Mouse (Mus musculus): ENCODE results near the gene Cbr3. TPM values are rescaled to one million over a fixed set of nuclear protein-coding genes. Genes with fewer than 3 reads are reported as not detected.
"Not testable (repeated sequence)": the region's sequence is repeated elsewhere in the genome, so short reads cannot be mapped to it uniquely, and the experiment has no call there.

Gene Cbr3
- polyA plus RNA-seq, 1 experiment from 2014 or later, result 34.8 TPM

GRCm38 (mm10) chr16:93679165-93679564, 3.9 kb upstream of the Cbr3 start:
- Histone ChIP-seq H3K9ac (ENCODE audit: low read length) (no peak overlapping the region), H3K9me3 (replicated peaks; ENCODE audit: control insufficient read depth, low read length) (no peaks in the 10 kb centered on the region; the same call in 1 of the 2 replicates), H3K4me2 (ENCODE audit: low read depth, low read length) (no peak overlapping the region), H3K27ac (ENCODE audit: low read length) (peak overlapping the region; percentile 64), H3K27me3 (ENCODE audit: control insufficient read depth, insufficient read depth, low read length) (peaks cover 13% of the 10 kb centered on the region; the same call in 1 of the 2 replicates), H3K4me1 (ENCODE audit: control insufficient read depth, insufficient read depth, low read length) (peaks cover 14% of the 10 kb centered on the region), H3K36me3 (ENCODE audit: control insufficient read depth, insufficient read depth, low read length) (no peaks in the 10 kb centered on the region), H3K4me3 (replicated peaks; ENCODE audit: low read length) (no peak overlapping the region)
- 65% methylated on average over 9 of the region's 9 CpGs for WGBS
- ATAC-seq (ENCODE audit: insufficient read depth, low FRiP score), result no peak

GRCm38 (mm10) chr16:93682156-93682688, 793 bp upstream of the Cbr3 start:
- peak overlapping the region; percentile 55 for H3K4me3 ChIP-seq (replicated peaks; ENCODE audit: low read length)
- peaks cover 20% of the 10 kb centered on the region; the same call in 1 of the 2 replicates for H3K27me3 ChIP-seq (ENCODE audit: control insufficient read depth, insufficient read depth, low read length)
- H3K9ac ChIP-seq (ENCODE audit: low read length), result peak overlapping the region; percentile 75; the same call in 1 of the 2 replicates
- H3K27ac ChIP-seq (ENCODE audit: low read length), result peak overlapping the region; percentile 81
- no peaks in the 10 kb centered on the region; the same call in 1 of the 2 replicates for H3K9me3 ChIP-seq (replicated peaks; ENCODE audit: control insufficient read depth, low read length)
- peaks cover 14% of the 10 kb centered on the region for H3K4me1 ChIP-seq (ENCODE audit: control insufficient read depth, insufficient read depth, low read length)
- 0 out of 2 replicates have a peak, but pooled peaks have one; percentile 5 for ATAC-seq (ENCODE audit: insufficient read depth, low FRiP score)
- peak overlapping the region; percentile 91 for H3K4me2 ChIP-seq (ENCODE audit: low read depth, low read length)
- WGBS, result 29% methylated on average over 13 of the region's 13 CpGs
- no peaks in the 10 kb centered on the region for H3K36me3 ChIP-seq (ENCODE audit: control insufficient read depth, insufficient read depth, low read length)

- Histone ChIP-seq H3K9me3 (replicated peaks; ENCODE audit: control insufficient read depth, low read length) (no peaks in the 10 kb centered on the region), H3K36me3 (ENCODE audit: control insufficient read depth, insufficient read depth, low read length) (no peaks in the 10 kb centered on the region), H3K4me3 (replicated peaks; ENCODE audit: low read length) (peak overlapping the region; percentile 55), H3K4me1 (ENCODE audit: control insufficient read depth, insufficient read depth, low read length) (peaks cover 14% of the 10 kb centered on the region), H3K4me2 (ENCODE audit: low read depth, low read length) (peak overlapping the region; percentile 91), H3K27ac (ENCODE audit: low read length) (peak overlapping the region; percentile 81; the same call in 1 of the 2 replicates), H3K9ac (ENCODE audit: low read length) (peak overlapping the region; percentile 75), H3K27me3 (ENCODE audit: control insufficient read depth, insufficient read depth, low read length) (peaks cover 20% of the 10 kb centered on the region; the same call in 1 of the 2 replicates)
- 2% methylated on average over 53 of the region's 53 CpGs for WGBS
- ATAC-seq (ENCODE audit: insufficient read depth, low FRiP score), result no peak
Measured at GRCm38 (mm10) chr16:93683508-93684236, 657 bp downstream of the Cbr3 start.

GRCm38 (mm10) chr16:93684441-93684840, 1.4 kb downstream of the Cbr3 start:
- Histone ChIP-seq H3K27me3 (ENCODE audit: control insufficient read depth, insufficient read depth, low read length) (peaks cover 20% of the 10 kb centered on the region; the same call in 1 of the 2 replicates), H3K27ac (ENCODE audit: low read length) (no peak overlapping the region), H3K9ac (ENCODE audit: low read length) (no peak overlapping the region), H3K4me3 (replicated peaks; ENCODE audit: low read length) (peak overlapping the region; percentile 55), H3K4me1 (ENCODE audit: control insufficient read depth, insufficient read depth, low read length) (peaks cover 14% of the 10 kb centered on the region), H3K9me3 (replicated peaks; ENCODE audit: control insufficient read depth, low read length) (no peaks in the 10 kb centered on the region), H3K4me2 (ENCODE audit: low read depth, low read length) (peak overlapping the region; percentile 91), H3K36me3 (ENCODE audit: control insufficient read depth, insufficient read depth, low read length) (no peaks in the 10 kb centered on the region)
- ATAC-seq (ENCODE audit: insufficient read depth, low FRiP score), result no peak
- 40% methylated on average over 7 of the region's 7 CpGs for WGBS

GRCm38 (mm10) chr16:93685783-93686182, 2.8 kb downstream of the Cbr3 start:
- WGBS, result 92% methylated on average over 3 of the region's 3 CpGs
- H3K36me3 ChIP-seq (ENCODE audit: control insufficient read depth, insufficient read depth, low read length); ATAC-seq (ENCODE audit: insufficient read depth, low FRiP score): not testable (repeated sequence)

GRCm38 (mm10) chr16:93686421-93686820, 3.4 kb downstream of the Cbr3 start:
- Histone ChIP-seq H3K4me1 (ENCODE audit: control insufficient read depth, insufficient read depth, low read length) (peaks cover 14% of the 10 kb centered on the region), H3K27me3 (ENCODE audit: control insufficient read depth, insufficient read depth, low read length) (peaks cover 17% of the 10 kb centered on the region; the same call in 1 of the 2 replicates), H3K36me3 (ENCODE audit: control insufficient read depth, insufficient read depth, low read length) (no peaks in the 10 kb centered on the region), H3K9me3 (replicated peaks; ENCODE audit: control insufficient read depth, low read length) (no peaks in the 10 kb centered on the region), H3K4me3 (replicated peaks; ENCODE audit: low read length) (no peak overlapping the region), H3K4me2 (ENCODE audit: low read depth, low read length) (no peak overlapping the region), H3K9ac (ENCODE audit: low read length) (no peak overlapping the region), H3K27ac (ENCODE audit: low read length) (no peak overlapping the region)
- 62% methylated on average over 5 of the region's 7 CpGs for WGBS
- no peak for ATAC-seq (ENCODE audit: insufficient read depth, low FRiP score)

More at GRCm38 (mm10) chr16:93685783-93686182, 2.8 kb downstream of the Cbr3 start:
- H3K27me3 ChIP-seq (ENCODE audit: control insufficient read depth, insufficient read depth, low read length), result peaks cover 20% of the 10 kb centered on the region; the same call in 1 of the 2 replicates
- not testable (repeated sequence) for H3K4me2 ChIP-seq (ENCODE audit: low read depth, low read length); H3K27ac ChIP-seq (ENCODE audit: low read length); H3K9me3 ChIP-seq (replicated peaks; ENCODE audit: control insufficient read depth, low read length); H3K4me3 ChIP-seq (replicated peaks; ENCODE audit: low read length); H3K9ac ChIP-seq (ENCODE audit: low read length)
- peaks cover 14% of the 10 kb centered on the region for H3K4me1 ChIP-seq (ENCODE audit: control insufficient read depth, insufficient read depth, low read length)

- WGBS, result 43% methylated on average over 5 of the region's 5 CpGs
- no peak for ATAC-seq (ENCODE audit: insufficient read depth, low FRiP score)
- H3K9me3 ChIP-seq (replicated peaks; ENCODE audit: control insufficient read depth, low read length), result no peaks in the 10 kb centered on the region
- H3K4me1 ChIP-seq (ENCODE audit: control insufficient read depth, insufficient read depth, low read length), result peaks cover 14% of the 10 kb centered on the region
- no peak overlapping the region for H3K27ac ChIP-seq (ENCODE audit: low read length)
- H3K4me3 ChIP-seq (replicated peaks; ENCODE audit: low read length), result no peak overlapping the region
- H3K9ac ChIP-seq (ENCODE audit: low read length), result no peak overlapping the region
- H3K36me3 ChIP-seq (ENCODE audit: control insufficient read depth, insufficient read depth, low read length), result no peaks in the 10 kb centered on the region
- no peak overlapping the region for H3K4me2 ChIP-seq (ENCODE audit: low read depth, low read length)
- peaks cover 11% of the 10 kb centered on the region; the same call in 1 of the 2 replicates for H3K27me3 ChIP-seq (ENCODE audit: control insufficient read depth, insufficient read depth, low read length)
Measured at GRCm38 (mm10) chr16:93686945-93687344, 3.9 kb downstream of the Cbr3 start.

GRCm38 (mm10) chr16:93691206-93691841, 8.3 kb downstream of the Cbr3 start:
- Histone ChIP-seq H3K36me3 (ENCODE audit: control insufficient read depth, insufficient read depth, low read length) (no peaks in the 10 kb centered on the region), H3K4me3 (replicated peaks; ENCODE audit: low read length) (no peak overlapping the region), H3K9ac (ENCODE audit: low read length) (no peak overlapping the region), H3K4me1 (ENCODE audit: control insufficient read depth, insufficient read depth, low read length) (no peaks in the 10 kb centered on the region), H3K4me2 (ENCODE audit: low read depth, low read length) (no peak overlapping the region), H3K9me3 (replicated peaks; ENCODE audit: control insufficient read depth, low read length) (no peaks in the 10 kb centered on the region), H3K27ac (ENCODE audit: low read length) (no peak overlapping the region), H3K27me3 (ENCODE audit: control insufficient read depth, insufficient read depth, low read length) (no peaks in the 10 kb centered on the region)
- 69% methylated on average over 6 of the region's 6 CpGs for WGBS
- ATAC-seq (ENCODE audit: insufficient read depth, low FRiP score), result peak; percentile 50; the same call in 1 of the 2 replicates

- Histone ChIP-seq H3K27ac (ENCODE audit: low read length) (no peak overlapping the region), H3K9ac (ENCODE audit: low read length) (no peak overlapping the region), H3K9me3 (replicated peaks; ENCODE audit: control insufficient read depth, low read length) (no peaks in the 10 kb centered on the region), H3K36me3 (ENCODE audit: control insufficient read depth, insufficient read depth, low read length) (no peaks in the 10 kb centered on the region), H3K27me3 (ENCODE audit: control insufficient read depth, insufficient read depth, low read length) (no peaks in the 10 kb centered on the region), H3K4me2 (ENCODE audit: low read depth, low read length) (no peak overlapping the region), H3K4me3 (replicated peaks; ENCODE audit: low read length) (no peak overlapping the region), H3K4me1 (ENCODE audit: control insufficient read depth, insufficient read depth, low read length) (no peaks in the 10 kb centered on the region)
- WGBS, result 48% methylated on average over 2 of the region's 2 CpGs
- ATAC-seq (ENCODE audit: insufficient read depth, low FRiP score), result no peak
Measured at GRCm38 (mm10) chr16:93692744-93693143, 9.7 kb downstream of the Cbr3 start.
